Mouse (Mus musculus): ENCODE results near the gene Cldn13. TPM values are rescaled to one million over a fixed set of nuclear protein-coding genes. Genes with fewer than 3 reads are reported as not detected.

Cldn13 gene
- total RNA-seq, 1 experiment: not detected

- in situ Hi-C loops (cut with MboI; ENCODE audit: low sequenced_read_pairs in 2 of 2, unreplicated experiment in 2 of 2): no loop called here
- no peak for TF ChIP-seq CHD2 (IDR thresholded peaks at IDR 0.05; ENCODE audit: low read depth, low read length)
- TF ChIP-seq ZC3H11A (IDR thresholded peaks at IDR 0.05; ENCODE audit: borderline replicate concordance, low read depth, low read length): peak; percentile 68; the same call in 1 of the 2 replicates
- peak; percentile 42 for TF ChIP-seq MAFK (IDR thresholded peaks at IDR 0.05; ENCODE audit: insufficient read depth, low read depth, low read length)
- peak; percentile 86 for TF ChIP-seq HCFC1 (IDR thresholded peaks at IDR 0.05; ENCODE audit: borderline replicate concordance, insufficient read depth, low read length)
- TF ChIP-seq ZNF384 (IDR thresholded peaks at IDR 0.05; ENCODE audit: low read depth, low read length): 0 out of 2 replicates have a peak, but pooled peaks have one; percentile 20
- Histone ChIP-seq H3K27ac (ENCODE audit: insufficient read depth, low read depth, low read length, poor library complexity, severe bottlenecking) (peak overlapping the region; percentile 45; the same call in 1 of the 2 replicates), H3K9me3 (ENCODE audit: control insufficient read depth, insufficient read depth, low read depth, low read length) (no peaks in the 10 kb centered on the region), H3K36me3 (ENCODE audit: control insufficient read depth, insufficient read depth, low read length, poor library complexity, severe bottlenecking) (no peaks in the 10 kb centered on the region), H3K4me3 (ENCODE audit: insufficient read depth in 1 of 2, low read depth in 1 of 2, low read length in 2 of 2, poor library complexity in 1 of 2, severe bottlenecking in 1 of 2) (no peak overlapping the region), H3K9ac (ENCODE audit: insufficient read depth, low read depth, low read length, poor library complexity, severe bottlenecking) (peak overlapping the region; percentile 14; the same call in 1 of the 2 replicates), H3K4me1 (ENCODE audit: control insufficient read depth in 2 of 2, insufficient read depth in 2 of 2, low read length in 2 of 2, poor library complexity in 1 of 2) (peaks cover 3 to 10% of the 10 kb centered on the region in 2 experiments; a peak in 2 of 4 replicates)
- peak; percentile 97 for DNase-seq (ENCODE audit: low read depth, low spot score)
These were observed 2.9 kb upstream of the Cldn13 start for GRCm38 (mm10) chr5:134918071-134918832.

- H3K9ac ChIP-seq (ENCODE audit: insufficient read depth, low read depth, low read length, poor library complexity, severe bottlenecking): no peak overlapping the region
- H3K27ac ChIP-seq (ENCODE audit: insufficient read depth, low read depth, low read length, poor library complexity, severe bottlenecking): no peak overlapping the region
- DNase-seq (ENCODE audit: low read depth, low spot score): no peak
- TF ChIP-seq ZNF384 (IDR thresholded peaks at IDR 0.05; ENCODE audit: low read depth, low read length): no peak
- no peak for TF ChIP-seq ZC3H11A (IDR thresholded peaks at IDR 0.05; ENCODE audit: borderline replicate concordance, low read depth, low read length)
- no peak for TF ChIP-seq HCFC1 (IDR thresholded peaks at IDR 0.05; ENCODE audit: borderline replicate concordance, insufficient read depth, low read length)
- no peak for TF ChIP-seq MAFK (IDR thresholded peaks at IDR 0.05; ENCODE audit: insufficient read depth, low read depth, low read length)
- TF ChIP-seq CHD2 (IDR thresholded peaks at IDR 0.05; ENCODE audit: low read depth, low read length): no peak
- no peaks in the 10 kb centered on the region for H3K9me3 ChIP-seq (ENCODE audit: control insufficient read depth, insufficient read depth, low read depth, low read length)
- no peak overlapping the region for H3K4me3 ChIP-seq (ENCODE audit: insufficient read depth in 1 of 2, low read depth in 1 of 2, low read length in 2 of 2, poor library complexity in 1 of 2, severe bottlenecking in 1 of 2)
- H3K36me3 ChIP-seq (ENCODE audit: control insufficient read depth, insufficient read depth, low read length, poor library complexity, severe bottlenecking): no peaks in the 10 kb centered on the region
- in situ Hi-C loops (cut with MboI; ENCODE audit: low sequenced_read_pairs in 2 of 2, unreplicated experiment in 2 of 2): no loop called here
- H3K4me1 ChIP-seq (ENCODE audit: control insufficient read depth in 2 of 2, insufficient read depth in 2 of 2, low read length in 2 of 2, poor library complexity in 1 of 2): peaks cover 3 to 4% of the 10 kb centered on the region in 2 experiments; a peak in 2 of 4 replicates
These were observed 816 bp downstream of the Cldn13 start for GRCm38 (mm10) chr5:134914510-134914909.

GRCm38 (mm10) chr5:134913753-134914152 lies 1.6 kb downstream of the Cldn13 start:
- TF ChIP-seq MAFK (IDR thresholded peaks at IDR 0.05; ENCODE audit: insufficient read depth, low read depth, low read length) (no peak), ZNF384 (IDR thresholded peaks at IDR 0.05; ENCODE audit: low read depth, low read length) (no peak), CHD2 (IDR thresholded peaks at IDR 0.05; ENCODE audit: low read depth, low read length) (no peak), HCFC1 (IDR thresholded peaks at IDR 0.05; ENCODE audit: borderline replicate concordance, insufficient read depth, low read length) (no peak), ZC3H11A (IDR thresholded peaks at IDR 0.05; ENCODE audit: borderline replicate concordance, low read depth, low read length) (no peak)
- Histone ChIP-seq H3K4me1 (ENCODE audit: control insufficient read depth in 2 of 2, insufficient read depth in 2 of 2, low read length in 2 of 2, poor library complexity in 1 of 2) (peaks cover 3 to 7% of the 10 kb centered on the region in 2 experiments; a peak in 2 of 4 replicates), H3K27ac (ENCODE audit: insufficient read depth, low read depth, low read length, poor library complexity, severe bottlenecking) (no peak overlapping the region), H3K9me3 (ENCODE audit: control insufficient read depth, insufficient read depth, low read depth, low read length) (no peaks in the 10 kb centered on the region), H3K9ac (ENCODE audit: insufficient read depth, low read depth, low read length, poor library complexity, severe bottlenecking) (no peak overlapping the region), H3K36me3 (ENCODE audit: control insufficient read depth, insufficient read depth, low read length, poor library complexity, severe bottlenecking) (no peaks in the 10 kb centered on the region), H3K4me3 (ENCODE audit: insufficient read depth in 1 of 2, low read depth in 1 of 2, low read length in 2 of 2, poor library complexity in 1 of 2, severe bottlenecking in 1 of 2) (no peak overlapping the region)
- in situ Hi-C loops (cut with MboI; ENCODE audit: low sequenced_read_pairs in 2 of 2, unreplicated experiment in 2 of 2): no loop called here
- DNase-seq (ENCODE audit: low read depth, low spot score): no peak

- in situ Hi-C loops (cut with MboI; ENCODE audit: low sequenced_read_pairs in 2 of 2, unreplicated experiment in 2 of 2): no loop called here
- Histone ChIP-seq H3K9me3 (ENCODE audit: control insufficient read depth, insufficient read depth, low read depth, low read length) (no peaks in the 10 kb centered on the region), H3K9ac (ENCODE audit: insufficient read depth, low read depth, low read length, poor library complexity, severe bottlenecking) (no peak overlapping the region), H3K27ac (ENCODE audit: insufficient read depth, low read depth, low read length, poor library complexity, severe bottlenecking) (no peak overlapping the region), H3K36me3 (ENCODE audit: control insufficient read depth, insufficient read depth, low read length, poor library complexity, severe bottlenecking) (no peaks in the 10 kb centered on the region), H3K4me3 (ENCODE audit: insufficient read depth in 1 of 2, low read depth in 1 of 2, low read length in 2 of 2, poor library complexity in 1 of 2, severe bottlenecking in 1 of 2) (no peak overlapping the region), H3K4me1 (ENCODE audit: control insufficient read depth in 2 of 2, insufficient read depth in 2 of 2, low read length in 2 of 2, poor library complexity in 1 of 2) (peaks cover 2 to 4% of the 10 kb centered on the region in 2 experiments; a peak in 2 of 4 replicates)
- TF ChIP-seq ZC3H11A (IDR thresholded peaks at IDR 0.05; ENCODE audit: borderline replicate concordance, low read depth, low read length): no peak
- TF ChIP-seq ZNF384 (IDR thresholded peaks at IDR 0.05; ENCODE audit: low read depth, low read length): no peak
- TF ChIP-seq MAFK (IDR thresholded peaks at IDR 0.05; ENCODE audit: insufficient read depth, low read depth, low read length): no peak
- no peak for TF ChIP-seq HCFC1 (IDR thresholded peaks at IDR 0.05; ENCODE audit: borderline replicate concordance, insufficient read depth, low read length)
- TF ChIP-seq CHD2 (IDR thresholded peaks at IDR 0.05; ENCODE audit: low read depth, low read length): no peak
- no peak for DNase-seq (ENCODE audit: low read depth, low spot score)
These were observed 2.0 kb downstream of the Cldn13 start for GRCm38 (mm10) chr5:134913352-134913751.

All from ES-E14 (cell line).